Mouse (Mus musculus) erythroid progenitor cell, adult 5-6 weeks (primary cell): Measurements from ENCODE around the gene Igf2. TPM values are rescaled to one million over a fixed set of nuclear protein-coding genes. Genes with fewer than 3 reads are reported as not detected.

Source experiments
- total RNA-seq, 2 experiments: library from RNA; stranded (forward) in 1 of 2; stranded (reverse) in 1 of 2; fragments of 150-400 nt in 1 of 2; fragments of 186-747, 209-891 nt in 1 of 2; gene quantifications; 2 replicates each; pipeline versions ENCODE4 v1.2.3 to v1.2.4; 2015 to 2017; ENCODE audit warnings: low replicate concordance in 2 of 2

The Igf2 gene
- total RNA-seq, 2 experiments from 2014 or later, result not detected

Other genes with a start within 250 kb of the Igf2 start
- gene Syt8, start 232.0 kb downstream of the Igf2 start, total RNA-seq (2015; ENCODE audit: low replicate concordance), result not detected in 2 replicates
- gene Syt8, start 232.0 kb downstream of the Igf2 start, total RNA-seq (2017; ENCODE audit: low replicate concordance), result not detected in 2 replicates
- gene Tnni2, start 225.0 kb downstream of the Igf2 start, total RNA-seq (2015; ENCODE audit: low replicate concordance), result not detected in 2 replicates
- not detected in 2 replicates for gene Tnni2, start 225.0 kb downstream of the Igf2 start, total RNA-seq (2017; ENCODE audit: low replicate concordance)
- gene Lsp1, start 206.0 kb downstream of the Igf2 start, total RNA-seq (2015; ENCODE audit: low replicate concordance), result 88.0 and 115 TPM in 2 replicates
- 64.5 and 76.5 TPM in 2 replicates for gene Lsp1, start 206.0 kb downstream of the Igf2 start, total RNA-seq (2017; ENCODE audit: low replicate concordance)
- gene Tnnt3, start 168.0 kb downstream of the Igf2 start, total RNA-seq (2015; ENCODE audit: low replicate concordance), result not detected in 2 replicates
- not detected in 2 replicates for gene Tnnt3, start 168.0 kb downstream of the Igf2 start, total RNA-seq (2017; ENCODE audit: low replicate concordance)
- gene Mrpl23, start 134.1 kb downstream of the Igf2 start, total RNA-seq (2015; ENCODE audit: low replicate concordance), result 9.6 TPM in 1 of 2 replicates, not detected in the other
- 0.13 TPM in 1 of 2 replicates, not detected in the other for gene Mrpl23, start 134.1 kb downstream of the Igf2 start, total RNA-seq (2017; ENCODE audit: low replicate concordance)
- gene Gm49394, start 3.1 kb upstream of the Igf2 start, total RNA-seq (2015; ENCODE audit: low replicate concordance), result not detected in 2 replicates
- not detected in 2 replicates for gene Gm49394, start 3.1 kb upstream of the Igf2 start, total RNA-seq (2017; ENCODE audit: low replicate concordance)
- gene Ins2, start 76.6 kb upstream of the Igf2 start, total RNA-seq (2015; ENCODE audit: low replicate concordance), result not detected in 2 replicates
- not detected in 2 replicates for gene Ins2, start 76.6 kb upstream of the Igf2 start, total RNA-seq (2017; ENCODE audit: low replicate concordance)